Comparison of ENCODE assay signal across 8 mouse cellular contexts in genomic region chrX:143058829-143059228, GRCm38 (mm10). TPM values are rescaled to one million over a fixed set of nuclear protein-coding genes. Genes with fewer than 3 reads are reported as not detected.
DNase-seq lines count a peak whose midpoint lies in the region; ATAC-seq lines count a peak whose summit lies in the region.

No protein-coding gene starts in this region.

- ATAC-seq in hindbrain, embryonic 12.5 days (ENCODE audit: low FRiP score): peak; percentile 48; the same call in 1 of the 2 replicates

- DNase-seq in MN1 (ENCODE audit: low spot score): peak; percentile 57
- DNase-seq in cerebellum, adult 9-10 months: peak; percentile 56
- peak; percentile 21 to 67 for DNase-seq in frontal cortex, postnatal 10 days (ENCODE audit: low spot score in 2 of 2)
- DNase-seq in layer of hippocampus, postnatal 14 days (ENCODE audit: low spot score in 2 of 2): peak; percentile 59 to 68
- peak; percentile 79 for DNase-seq in lung, postnatal 14 days
- peak; percentile 30 for DNase-seq in retina, adult 2 months (ENCODE audit: low read depth, low spot score)
- peak; percentile 66 for DNase-seq in thymus, postnatal 25 days

- H3K4me2 ChIP-seq in hindbrain, embryonic 12.5 days (replicated peaks): peak overlapping the region; percentile 36; the same call in 1 of the 2 replicates

- H3K4me1 ChIP-seq in hindbrain, embryonic 12.5 days: no peaks in the 10 kb centered on the region

- no peak overlapping the region for H3K9ac ChIP-seq in hindbrain, embryonic 12.5 days

- peaks cover 7% of the 10 kb centered on the region; the same call in 1 of the 2 replicates for H3K27me3 ChIP-seq in hindbrain, embryonic 12.5 days

- 16% methylated on average over 12 of the region's 12 CpGs for WGBS in hindbrain, embryonic 12.5 days

- H3K4me3 ChIP-seq in hindbrain, embryonic 12.5 days: no peak overlapping the region

- no peaks in the 10 kb centered on the region for H3K36me3 ChIP-seq in hindbrain, embryonic 12.5 days

- no peak overlapping the region for H3K27ac ChIP-seq in hindbrain, embryonic 12.5 days

- no peaks in the 10 kb centered on the region for H3K9me3 ChIP-seq in hindbrain, embryonic 12.5 days (replicated peaks)

RNA-seq across cellular contexts. Expression of gene Rtl9, which starts 40.6 kb away (rescaled TPM):
- polyA plus RNA-seq in hindbrain, embryonic 12.5 days (2016; fragmentation: Nextera tagmentation; extraction: Ambion mirVana): 0.27 and 0.29 TPM in 2 replicates
- 1 to 10 TPM; 1.8 TPM for total RNA-seq in layer of hippocampus, postnatal 14 days (2021)
